Mouse (Mus musculus) liver, embryonic 16.5 days (tissue): ENCODE measurements at regions not wholly inside any gene's neighbourhood (a gene's known extent, or its start where the extent isn't known, plus 50 kb on each side); places are given as distances from the start of the nearest gene placed in this dataset.

Experiments
- ATAC-seq: fragments of 200-750 bp; cut with Nextera tagmentation; 2 replicates; pipeline ENCODE4 v1.8.0; 2017; ENCODE audit warnings: low read depth, mild to moderate bottlenecking, moderate number of reproducible peaks, moderate library complexity
- H3K27ac ChIP-seq: fragments of 300-500 bp; sonication (generic); 2 replicates; pipeline ENCODE4 v1.5.1; 2014; ENCODE audit warnings: mild to moderate bottlenecking, low read length
- H3K27me3 ChIP-seq: fragments of 300-500 bp; sonication (generic); 2 replicates; pipeline ENCODE4 v1.6.1; 2014; ENCODE audit warnings: low read depth, low read length, mixed read lengths; ENCODE audit not compliant: control insufficient read depth, insufficient read depth
- H3K36me3 ChIP-seq: fragments of 300-500 bp; sonication (generic); 2 replicates; pipeline ENCODE4 v1.6.1; 2014; ENCODE audit warnings: mild to moderate bottlenecking; ENCODE audit not compliant: control insufficient read depth, insufficient read depth
- H3K4me1 ChIP-seq: fragments of 300-500 bp; sonication (generic); 2 replicates; pipeline ENCODE4 v1.6.1; 2014; ENCODE audit warnings: low read depth, low read length, mixed read lengths; ENCODE audit not compliant: control insufficient read depth
- H3K4me2 ChIP-seq: fragments of 300-500 bp; sonication (generic); 2 replicates; pipeline ENCODE4 v1.6.1; 2014; ENCODE audit warnings: low read depth, low read length, mixed read lengths
- H3K4me3 ChIP-seq: fragments of 300-500 bp; sonication (generic); 2 replicates; pipeline ENCODE4 v1.5.1; 2014; ENCODE audit warnings: low read depth, mild to moderate bottlenecking, low read length
- H3K9ac ChIP-seq: fragments of 300-500 bp; sonication (generic); 2 replicates; pipeline ENCODE4 v1.6.1; 2014; ENCODE audit warnings: low read depth, low read length
- H3K9me3 ChIP-seq: fragments of 300-500 bp; sonication (generic); replicated peaks from 2 replicates; pipeline ENCODE4 v1.6.1; 2016; ENCODE audit warnings: low read length; ENCODE audit not compliant: control insufficient read depth
- WGBS: fragments of 180-500 bp; shearing (Covaris S2); extraction: QIAGEN DNeasy Blood & Tissue Kit; methylation state at CpG from one replicate; pipeline ENCODE4 v1.1.7; 2014; ENCODE audit not compliant: insufficient replicate concordance; 5-methylcytosine and 5-hydroxymethylcytosine counted together

DNA sequence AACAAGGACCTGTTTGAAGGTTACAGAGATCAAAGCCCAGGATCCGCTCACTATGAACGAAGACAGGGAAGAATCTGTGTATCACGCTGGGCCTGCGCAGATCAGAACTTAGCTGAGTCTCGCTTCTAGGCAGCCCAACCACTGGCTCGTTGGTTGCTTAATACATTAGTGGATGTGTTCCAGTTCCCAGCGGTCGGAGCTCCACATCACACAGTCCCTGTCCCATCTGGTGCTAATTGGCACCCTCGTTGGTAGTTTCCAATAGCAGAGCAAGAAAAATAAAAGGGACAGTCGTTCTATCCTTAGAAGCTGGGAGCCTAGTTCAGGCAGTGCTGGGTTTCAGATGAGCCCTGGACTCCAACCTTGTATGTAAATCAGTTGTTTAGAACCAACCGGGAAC is 251.2 kb downstream of the Lyplal1 start:
- H3K27ac ChIP-seq, result no peak overlapping the region
- ATAC-seq, result no peak
- no peaks in the 10 kb centered on the region for H3K36me3 ChIP-seq
- H3K9ac ChIP-seq, result no peak overlapping the region
- no peaks in the 10 kb centered on the region for H3K27me3 ChIP-seq
- no peak overlapping the region for H3K4me3 ChIP-seq
- no peak overlapping the region for H3K4me2 ChIP-seq
- no peaks in the 10 kb centered on the region; the same call in 1 of the 2 replicates for H3K4me1 ChIP-seq
- 70% methylated on average over 11 of the region's 11 CpGs for WGBS
- H3K9me3 ChIP-seq, result no peaks in the 10 kb centered on the region

DNA sequence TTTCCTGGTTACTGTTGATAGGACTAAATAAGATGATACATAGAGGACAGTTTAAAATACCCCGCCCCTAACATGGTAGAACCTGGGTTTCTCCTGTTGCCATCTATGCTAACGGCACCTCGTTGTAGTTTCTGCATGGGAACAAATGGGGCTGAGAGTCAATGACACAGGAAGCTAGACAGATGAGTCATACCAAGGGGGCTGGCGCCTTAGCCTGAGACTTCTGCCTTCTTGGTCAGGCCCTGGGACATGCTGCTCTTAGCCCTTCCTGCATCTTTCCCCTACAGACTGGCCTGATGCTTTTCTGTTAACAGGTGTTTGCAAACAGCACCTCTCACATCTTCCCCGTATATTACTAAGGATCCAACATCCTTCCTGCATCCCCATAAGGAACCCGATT is 250.5 kb downstream of the Lyplal1 start:
- H3K4me3 ChIP-seq, result no peak overlapping the region
- H3K36me3 ChIP-seq, result no peaks in the 10 kb centered on the region
- H3K27me3 ChIP-seq, result no peaks in the 10 kb centered on the region
- H3K9ac ChIP-seq, result no peak overlapping the region
- H3K4me2 ChIP-seq, result no peak overlapping the region
- H3K9me3 ChIP-seq, result no peaks in the 10 kb centered on the region
- H3K4me1 ChIP-seq, result no peaks in the 10 kb centered on the region; the same call in 1 of the 2 replicates
- H3K27ac ChIP-seq, result no peak overlapping the region
- no peak for ATAC-seq
- WGBS, result 50% methylated on average over 6 of the region's 6 CpGs

DNA sequence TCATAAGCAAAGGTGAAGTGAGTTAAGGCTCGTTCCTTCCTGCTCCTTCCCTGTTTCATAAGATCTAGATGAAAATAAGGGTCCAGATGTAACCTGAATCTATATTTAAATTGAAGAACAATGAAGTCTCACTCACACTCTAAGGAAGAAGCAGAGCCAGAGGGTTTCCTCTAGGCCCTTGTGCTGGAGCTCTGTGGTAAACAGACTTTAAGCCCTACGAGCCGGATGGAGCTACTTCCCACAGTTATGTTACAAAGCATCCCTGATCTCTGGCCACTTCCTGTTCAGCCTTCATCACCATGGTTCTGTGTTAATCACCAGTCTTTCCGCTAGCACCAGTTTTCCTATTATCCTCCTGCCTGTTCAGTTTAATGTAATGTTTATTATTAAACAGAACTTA is 250.1 kb downstream of the Lyplal1 start:
- Histone ChIP-seq H3K27ac (no peak overlapping the region), H3K27me3 (no peaks in the 10 kb centered on the region), H3K4me3 (no peak overlapping the region), H3K9ac (no peak overlapping the region), H3K36me3 (no peaks in the 10 kb centered on the region), H3K4me1 (no peaks in the 10 kb centered on the region), H3K4me2 (no peak overlapping the region), H3K9me3 (no peaks in the 10 kb centered on the region)
- WGBS, result 53% methylated on average over 4 of the region's 4 CpGs
- ATAC-seq, result no peak

DNA sequence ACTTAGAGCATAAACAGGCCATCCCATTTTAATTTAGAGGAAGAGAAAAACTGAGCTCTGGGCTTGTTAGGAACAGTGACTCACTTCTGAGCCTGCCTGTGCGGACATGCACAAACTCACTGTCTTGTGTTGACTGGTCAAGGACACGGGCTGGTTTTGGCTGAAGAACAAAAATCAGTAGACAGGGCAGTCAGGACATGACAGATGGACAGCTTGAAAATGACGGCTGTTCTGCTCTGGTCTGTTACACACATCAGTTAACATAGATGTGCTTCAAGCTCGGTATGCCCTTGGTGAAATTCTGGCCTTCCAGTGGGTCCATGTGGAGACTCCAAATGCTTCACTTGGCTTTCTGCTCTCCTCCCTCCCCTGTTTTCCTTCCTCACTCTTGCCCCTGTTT is 248.4 kb downstream of the Lyplal1 start:
- H3K9ac ChIP-seq, result no peak overlapping the region
- H3K36me3 ChIP-seq, result no peaks in the 10 kb centered on the region
- no peaks in the 10 kb centered on the region for H3K9me3 ChIP-seq
- WGBS, result 61% methylated on average over 4 of the region's 4 CpGs
- ATAC-seq, result no peak
- H3K27me3 ChIP-seq, result no peaks in the 10 kb centered on the region
- H3K4me3 ChIP-seq, result no peak overlapping the region
- no peak overlapping the region for H3K4me2 ChIP-seq
- H3K27ac ChIP-seq, result no peak overlapping the region
- H3K4me1 ChIP-seq, result no peaks in the 10 kb centered on the region

DNA sequence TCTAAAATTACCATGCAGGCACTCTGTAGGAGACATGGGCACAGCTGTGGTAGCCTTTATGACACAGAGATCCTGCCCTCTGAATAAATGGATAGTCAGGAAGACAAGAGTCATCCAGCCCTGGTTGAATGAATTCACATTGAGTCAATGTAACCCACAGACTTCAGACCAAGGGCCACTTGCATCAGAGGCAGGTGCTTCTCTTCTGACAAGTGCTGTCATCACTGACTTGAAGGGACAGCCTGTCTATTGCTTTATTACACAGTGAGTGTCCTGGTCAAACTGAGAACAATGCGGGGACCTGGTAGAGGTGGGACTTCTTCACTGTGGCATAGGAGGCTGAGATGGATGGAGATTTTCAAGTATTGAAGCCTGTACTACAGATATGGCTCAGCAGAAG is 230.1 kb downstream of the Lyplal1 start:
- Histone ChIP-seq H3K9ac (no peak overlapping the region), H3K27me3 (no peaks in the 10 kb centered on the region), H3K4me3 (no peak overlapping the region), H3K27ac (no peak overlapping the region), H3K4me2 (no peak overlapping the region), H3K9me3 (no peaks in the 10 kb centered on the region), H3K4me1 (no peaks in the 10 kb centered on the region), H3K36me3 (no peaks in the 10 kb centered on the region)
- WGBS, result 80% methylated on average over 1 of the region's 1 CpGs
- no peak for ATAC-seq

DNA sequence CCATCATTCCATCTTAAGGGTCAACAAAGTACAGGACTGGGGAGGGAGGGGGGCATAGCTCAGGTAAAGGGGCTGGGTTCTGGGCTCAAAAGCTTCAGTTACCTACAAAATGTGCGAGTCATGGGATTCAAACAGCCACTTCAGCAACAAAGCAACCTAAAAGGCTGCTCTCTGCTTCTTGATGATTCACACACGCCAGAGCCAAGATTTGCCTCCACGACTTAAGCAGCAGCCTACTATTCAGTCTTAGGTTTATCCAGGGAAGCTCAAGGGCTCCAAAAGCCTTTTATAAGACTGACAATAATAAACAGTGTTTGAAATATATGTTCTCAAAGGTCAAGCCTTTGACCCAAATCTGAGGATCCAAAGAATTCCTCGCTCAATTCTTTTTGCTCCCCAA is 225.3 kb downstream of the Lyplal1 start:
- no peak overlapping the region for H3K4me2 ChIP-seq
- 51% methylated on average over 4 of the region's 4 CpGs for WGBS
- no peaks in the 10 kb centered on the region for H3K9me3 ChIP-seq
- H3K4me3 ChIP-seq, result no peak overlapping the region
- H3K4me1 ChIP-seq, result no peaks in the 10 kb centered on the region
- no peak overlapping the region for H3K27ac ChIP-seq
- H3K36me3 ChIP-seq, result no peaks in the 10 kb centered on the region
- H3K9ac ChIP-seq, result no peak overlapping the region
- ATAC-seq, result no peak
- no peaks in the 10 kb centered on the region for H3K27me3 ChIP-seq

DNA sequence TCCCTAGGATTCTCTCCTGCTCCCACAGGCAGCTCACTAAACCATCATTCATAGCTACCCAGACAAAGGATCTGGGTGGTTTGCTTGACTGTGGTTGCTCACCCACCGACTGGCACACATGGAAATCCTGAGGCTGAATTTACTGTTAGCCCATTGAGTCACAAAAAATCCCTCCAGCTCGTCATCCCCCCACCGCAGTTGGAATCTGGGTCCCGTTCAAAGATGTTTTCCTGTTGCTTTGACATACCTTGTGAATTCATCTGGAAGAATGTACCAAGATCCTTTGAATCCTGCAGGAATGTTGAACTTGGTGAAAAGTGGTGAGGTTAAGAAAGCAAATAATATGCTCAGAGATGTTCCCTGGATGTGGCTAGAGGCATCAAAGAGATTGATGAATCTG is 223.7 kb downstream of the Lyplal1 start:
- Histone ChIP-seq H3K27me3 (no peaks in the 10 kb centered on the region), H3K4me2 (no peak overlapping the region), H3K27ac (no peak overlapping the region), H3K4me1 (no peaks in the 10 kb centered on the region), H3K36me3 (no peaks in the 10 kb centered on the region), H3K9me3 (no peaks in the 10 kb centered on the region), H3K9ac (no peak overlapping the region), H3K4me3 (no peak overlapping the region)
- 54% methylated on average over 4 of the region's 4 CpGs for WGBS
- no peak for ATAC-seq

DNA sequence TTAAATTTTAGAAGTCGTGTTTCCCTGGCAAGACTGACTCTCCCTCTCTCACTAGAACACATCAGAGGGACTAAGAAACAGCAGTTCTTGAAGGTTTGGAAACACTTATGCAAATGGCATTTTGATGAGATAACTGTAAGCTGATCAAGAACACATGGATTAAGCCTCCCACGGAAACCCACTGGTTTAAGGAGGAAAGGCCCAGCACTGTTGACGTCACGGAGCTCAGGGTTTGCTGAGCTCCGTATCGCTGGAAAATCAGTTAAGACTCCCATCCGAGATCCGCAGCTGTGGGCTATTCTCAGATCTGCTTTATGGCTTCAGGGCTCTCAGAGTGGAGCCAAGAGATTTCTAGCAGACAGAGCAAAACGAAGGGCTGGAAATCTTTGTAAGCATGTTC is 218.6 kb downstream of the Lyplal1 start:
- ATAC-seq, result no peak
- no peak overlapping the region for H3K27ac ChIP-seq
- no peak overlapping the region for H3K4me2 ChIP-seq
- H3K4me1 ChIP-seq, result no peaks in the 10 kb centered on the region
- H3K27me3 ChIP-seq, result no peaks in the 10 kb centered on the region
- no peak overlapping the region for H3K4me3 ChIP-seq
- no peaks in the 10 kb centered on the region for H3K9me3 ChIP-seq
- H3K9ac ChIP-seq, result no peak overlapping the region
- H3K36me3 ChIP-seq, result no peaks in the 10 kb centered on the region
- 56% methylated on average over 9 of the region's 9 CpGs for WGBS

DNA sequence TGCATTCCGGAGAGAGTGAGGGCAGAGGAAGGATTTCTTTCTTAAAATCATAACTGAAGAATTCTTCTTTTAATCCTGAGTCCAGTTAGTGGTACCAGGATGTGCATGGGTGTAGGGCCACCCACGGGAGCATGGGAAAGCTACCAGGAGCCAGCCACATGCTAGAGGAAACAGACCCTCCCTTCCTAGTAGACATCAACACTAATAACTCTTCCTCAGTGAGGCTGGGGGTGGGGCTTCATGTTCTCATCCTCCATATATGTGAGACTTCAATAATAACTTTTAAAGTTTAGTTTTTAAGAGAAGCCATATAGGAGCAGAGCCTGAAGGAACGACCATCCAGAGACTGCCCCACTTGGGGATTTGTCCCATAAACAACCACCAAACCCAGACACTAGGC is 216.8 kb downstream of the Lyplal1 start:
- Histone ChIP-seq H3K4me3 (no peak overlapping the region), H3K9ac (no peak overlapping the region), H3K4me1 (no peaks in the 10 kb centered on the region), H3K9me3 (no peaks in the 10 kb centered on the region), H3K27me3 (no peaks in the 10 kb centered on the region), H3K4me2 (no peak overlapping the region), H3K36me3 (no peaks in the 10 kb centered on the region), H3K27ac (no peak overlapping the region)
- ATAC-seq, result no peak
- 54% methylated on average over 3 of the region's 3 CpGs for WGBS

DNA sequence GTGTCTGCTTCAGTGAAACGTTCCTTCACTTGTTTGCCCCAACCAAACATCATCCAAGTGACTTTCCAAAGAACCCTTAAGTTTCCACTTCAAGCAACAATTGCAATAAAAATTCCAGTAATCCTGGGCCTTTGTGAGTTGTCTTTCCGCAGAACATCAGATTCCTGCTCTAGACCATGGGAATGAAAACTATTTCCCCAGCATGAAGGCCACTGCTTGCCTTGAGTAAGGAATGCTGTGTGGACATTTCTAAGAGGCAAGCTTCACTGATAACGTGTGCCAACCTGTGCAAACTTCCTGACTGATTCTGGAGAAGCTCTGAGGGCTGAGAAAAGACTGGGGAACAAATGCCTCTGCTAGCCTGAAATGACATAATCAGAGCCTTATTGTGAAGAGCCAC is 214.7 kb downstream of the Lyplal1 start:
- 50% methylated on average over 3 of the region's 3 CpGs for WGBS
- no peak for ATAC-seq
- H3K9ac ChIP-seq, result no peak overlapping the region

More for the DNA sequence above, 214.7 kb downstream of the Lyplal1 start:
- Histone ChIP-seq H3K4me1 (no peaks in the 10 kb centered on the region), H3K4me3 (no peak overlapping the region), H3K36me3 (no peaks in the 10 kb centered on the region), H3K4me2 (no peak overlapping the region), H3K27ac (no peak overlapping the region), H3K9me3 (no peaks in the 10 kb centered on the region), H3K27me3 (no peaks in the 10 kb centered on the region)
